Comparison of ENCODE assay signal across 8 mouse cellular contexts in genomic region chr11:53146290-53146689, GRCm38 (mm10).
A peak's percentile ranks its signal among the peaks of the same experiment; 100 is the strongest.
DNase-seq lines count a peak whose midpoint lies in the region; ATAC-seq and TF ChIP-seq lines count a peak whose summit lies in the region.
"Had no signal": no experiment of that assay in that cellular context is flagged by ENCODE, and none has a peak within 500 bp of the region (broad histone marks: within the 10 kb centered on the region; RNA-seq: fewer than 3 reads in every experiment).

No protein-coding gene starts in this region.

- CTCF ChIA-PET in Patski (lab: Charles Lee) = no interaction called here

- H3K36me3 ChIP-seq in CH12.LX (replicated peaks in 1 of 2; ENCODE audit: control insufficient read depth in 1 of 2, insufficient read depth in 1 of 2, low read length in 1 of 2) = no peaks in the 10 kb centered on the region

- no peak overlapping the region for H3K4me2 ChIP-seq in CH12.LX (ENCODE audit: insufficient read depth, low read depth, poor library complexity, severe bottlenecking)

- TF ChIP-seq RAD21 in CH12.LX (IDR thresholded peaks at IDR 0.05; ENCODE audit: low read depth, low read length) = peak; percentile 37

- no peak for TF ChIP-seq EP300 in CH12.LX (IDR thresholded peaks at IDR 0.05; ENCODE audit: low read length)

- no peaks in the 10 kb centered on the region for H3K79me2 ChIP-seq in CH12.LX (replicated peaks; ENCODE audit: control insufficient read depth, extremely low read depth, insufficient read depth, poor library complexity, severe bottlenecking)

- dilution Hi-C loops in CH12.LX (cut with MboI; ENCODE audit: extremely low pct_ligation_motif_present, extremely low pct_unique_long_range_greater_than_20kb, low sequenced_read_pairs) = no loop called here

- H3K4me3 ChIP-seq in layer of hippocampus, adult 2 months = no peak overlapping the region
- no peak overlapping the region for H3K4me3 ChIP-seq in CH12.LX (replicated peaks in 1 of 3; ENCODE audit: low read depth in 2 of 3, low read length in 2 of 3, poor library complexity in 1 of 3)
- H3K4me3 ChIP-seq: megakaryocyte, embryonic 14.5 days had no signal

- ATAC-seq in Patski = no peak
- peak; percentile 81 for ATAC-seq in megakaryocyte, adult 5-6 weeks (ENCODE audit: poor library complexity, severe bottlenecking)

- TF ChIP-seq POLR2A in CH12.LX (IDR thresholded peaks at IDR 0.05; ENCODE audit: low read depth, low read length) = no peak

- in situ Hi-C loops in CH12.LX (cut with MboI; ENCODE audit: low pct_ligation_motif_present, low pct_unique_long_range_greater_than_20kb, low sequenced_read_pairs) = loop anchor here (5.0 kb wide), 1 partner anchor 101 kb away; no protein-coding TSS in a partner anchor
- in situ Hi-C loops in Patski (cut with MboI; ENCODE audit: low pct_unique_long_range_greater_than_20kb) = no loop called here

- no peaks in the 10 kb centered on the region for H3K4me1 ChIP-seq in CH12.LX (ENCODE audit: control insufficient read depth in 1 of 2, insufficient read depth in 2 of 2)
- H3K4me1 ChIP-seq: megakaryocyte, embryonic 14.5 days had no signal

- DNase-seq in layer of hippocampus, adult 2 months (ENCODE audit: low spot score in 2 of 2) = no peak
- no peak for DNase-seq in layer of hippocampus, adult 18-20 months (ENCODE audit: low spot score in 2 of 2)
- DNase-seq in CH12.LX (ENCODE audit: extremely low read depth) = peak; percentile 44
- no peak for DNase-seq in Patski (ENCODE audit: low read depth, low spot score)
- peak; percentile 20 for DNase-seq in embryo, embryonic 11.5 days (ENCODE audit: low read depth, low spot score)
- DNase-seq in MN1 (ENCODE audit: low spot score) = no peak

- peaks cover 89% of the 10 kb centered on the region for H3K27me3 ChIP-seq in CH12.LX (replicated peaks)
- peaks cover 36% of the 10 kb centered on the region for H3K27me3 ChIP-seq in Patski

- POLR2A ChIA-PET in Patski (lab: Charles Lee) = no interaction called here

- no peaks in the 10 kb centered on the region for H3K9me3 ChIP-seq in CH12.LX (replicated peaks; ENCODE audit: low read length)

- H3K9ac ChIP-seq in CH12.LX (ENCODE audit: insufficient read depth, low read depth) = no peak overlapping the region

- H3K27ac ChIP-seq in layer of hippocampus, adult 2 months = no peak overlapping the region
- H3K27ac ChIP-seq in CH12.LX (ENCODE audit: insufficient read depth, low read depth) = no peak overlapping the region

- TF ChIP-seq CTCF in layer of hippocampus, adult 2 months (conservative IDR thresholded peaks at IDR 0.05) = peak; percentile 74
- TF ChIP-seq CTCF in CH12.LX (conservative IDR thresholded peaks at IDR 0.05 in 1 of 2, IDR thresholded peaks at IDR 0.05 in 1 of 2; ENCODE audit: low read depth in 2 of 2, low read length in 2 of 2) = peak; percentile 76
- TF ChIP-seq CTCF in Patski (IDR thresholded peaks at IDR 0.05) = peak; percentile 58

TF ChIP-seq in CH12.LX, 34 proteins besides CTCF, POLR2A, EP300 and RAD21:
- TF ChIP-seq SMC3 (IDR thresholded peaks at IDR 0.05; ENCODE audit: low read depth, low read length) (peak; percentile 80), USF2 (conservative IDR thresholded peaks at IDR 0.05; ENCODE audit: low read depth, low read length) (no peak), MYC (IDR thresholded peaks at IDR 0.05; ENCODE audit: low read depth, low read length) (0 out of 2 replicates have a peak, but pooled peaks have one; percentile 49)

Comparison
In these comparisons a context has a peak if more than half of its experiments do, and no peak if none do; other contexts are left out.
1. DNase-seq: peak in CH12.LX (single experiment) and embryo, embryonic 11.5 days (single experiment); none in layer of hippocampus, adult 2 months (0 of 2), layer of hippocampus, adult 18-20 months (0 of 2), Patski (single experiment) and MN1 (single experiment).
2. Peak in every context shown above with its lines, with median percentiles within 50 percentile points of each other: CTCF ChIP-seq.